Mouse (Mus musculus): ENCODE data around the gene Slc35d3. TPM values are rescaled to one million over a fixed set of nuclear protein-coding genes. Genes with fewer than 3 reads are reported as not detected.

Gene Slc35d3
- not detected in 2 replicates for polyA plus RNA-seq (2012; ENCODE audit: insufficient read depth, insufficient read length, low replicate concordance, missing spikeins)

DNA sequence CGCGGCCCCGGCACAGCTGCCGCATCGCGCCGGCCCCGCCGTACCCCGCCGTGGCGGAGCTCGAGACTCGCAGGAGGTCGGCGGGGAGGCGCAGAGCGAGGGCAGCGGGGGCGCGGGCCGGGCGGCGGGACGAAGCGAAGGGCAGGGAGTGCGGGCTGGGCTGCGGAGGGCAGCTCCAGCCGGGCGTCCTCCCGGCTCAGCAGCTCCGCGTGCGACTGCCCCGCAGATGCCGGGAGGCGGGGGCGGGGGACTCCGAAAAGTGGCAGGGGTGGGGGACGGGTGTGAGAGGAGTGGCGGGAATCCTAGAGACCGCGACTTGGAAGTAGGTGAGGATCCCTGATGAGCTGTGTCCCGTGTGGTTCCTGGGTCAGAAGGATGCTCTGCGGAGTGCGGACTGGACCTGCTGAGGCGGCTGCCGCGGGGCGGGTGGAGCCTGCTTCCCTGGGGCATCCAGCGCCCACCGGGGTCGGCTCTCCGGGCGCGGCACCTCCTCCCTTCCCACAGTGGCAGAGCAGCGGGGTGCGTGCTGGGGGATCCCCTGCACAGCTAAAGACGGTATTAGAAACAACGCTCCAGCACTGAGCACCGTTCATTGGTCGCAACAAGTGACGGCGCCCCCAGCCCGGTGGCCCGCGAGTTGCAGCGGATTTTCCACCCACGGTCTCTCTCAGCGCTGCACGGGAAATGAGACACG lies at the start of gene Slc35d3:
Slc35d3 (minus strand) TSS at position 462 of the 694 bp plus-strand sequence.
- TF ChIP-seq POLR2A (IDR thresholded peaks at IDR 0.05; ENCODE audit: insufficient read depth, low read depth, low read length) (peak; percentile 10; the same call in 1 of the 2 replicates), CTCF (IDR thresholded peaks at IDR 0.05; ENCODE audit: insufficient read depth, low read depth, low read length) (no peak)
- under 1% methylated on average over 72 of the region's 72 CpGs for whole genome bisulfite sequencing
- H3K27ac ChIP-seq (ENCODE audit: insufficient read depth, low read depth, low read length), result peak within 1 kb of the TSS; percentile 27; the same call in 1 of the 2 replicates
- H3K4me3 ChIP-seq (ENCODE audit: insufficient read depth, low read depth, low read length), result peak within 1 kb of the TSS; percentile 57
- H3K4me1 ChIP-seq (ENCODE audit: control insufficient read depth, insufficient read depth, low read length), result peaks cover 30% of the 10 kb centered on the region

DNA sequence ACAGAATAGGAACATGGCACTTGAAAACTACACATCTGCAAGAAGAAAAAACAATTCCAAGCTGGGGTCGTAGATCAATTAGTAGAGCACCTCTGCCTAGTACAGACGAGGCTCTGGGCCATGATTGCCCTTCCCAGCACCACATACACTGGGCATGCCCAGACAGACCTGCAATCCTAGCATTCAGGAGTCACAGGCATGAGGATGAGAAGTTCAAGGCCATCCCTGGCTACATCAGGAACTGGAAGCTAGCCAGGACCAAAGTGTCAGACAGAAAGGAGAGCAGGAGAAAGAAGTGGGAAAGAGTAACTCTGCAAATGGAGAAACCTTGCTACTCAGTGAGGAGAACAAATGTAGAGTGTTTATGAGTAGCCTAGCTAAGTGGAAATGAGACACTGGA lies 48.9 kb upstream of the Slc35d3 start:
- H3K27ac ChIP-seq (ENCODE audit: insufficient read depth, low read depth, low read length), result no peak overlapping the region
- no peak for TF ChIP-seq POLR2A (IDR thresholded peaks at IDR 0.05; ENCODE audit: insufficient read depth, low read depth, low read length)
- TF ChIP-seq CTCF (IDR thresholded peaks at IDR 0.05; ENCODE audit: insufficient read depth, low read depth, low read length), result no peak
- peaks cover 5% of the 10 kb centered on the region for H3K4me1 ChIP-seq (ENCODE audit: control insufficient read depth, insufficient read depth, low read length)
- H3K4me3 ChIP-seq (ENCODE audit: insufficient read depth, low read depth, low read length), result no peak overlapping the region
- 89% methylated on average over 2 of the region's 2 CpGs for WGBS

DNA sequence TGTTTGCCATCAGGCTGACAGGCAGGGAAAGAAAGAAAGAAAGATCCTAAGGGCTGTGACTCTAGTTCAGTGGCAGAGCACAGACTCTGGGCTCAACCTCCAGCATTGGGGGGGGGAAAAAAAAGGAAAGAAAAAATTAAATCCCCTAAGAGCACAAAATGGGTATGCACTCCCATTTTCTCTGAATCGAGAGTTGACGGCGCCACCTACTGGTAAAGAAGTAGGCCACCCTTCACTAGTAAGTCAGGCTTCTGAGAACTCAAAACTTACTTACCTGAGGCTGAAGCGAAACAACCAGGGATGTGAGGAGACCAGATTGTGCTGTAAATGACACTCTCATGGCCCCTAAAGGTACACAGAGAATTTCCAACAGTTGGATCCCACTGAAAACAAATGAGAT lies 42.7 kb upstream of the Slc35d3 start:
- Histone ChIP-seq H3K27ac (ENCODE audit: insufficient read depth, low read depth, low read length) (no peak overlapping the region), H3K4me3 (ENCODE audit: insufficient read depth, low read depth, low read length) (no peak overlapping the region), H3K4me1 (ENCODE audit: control insufficient read depth, insufficient read depth, low read length) (no peaks in the 10 kb centered on the region)
- no peak for TF ChIP-seq POLR2A (IDR thresholded peaks at IDR 0.05; ENCODE audit: insufficient read depth, low read depth, low read length)
- no peak for TF ChIP-seq CTCF (IDR thresholded peaks at IDR 0.05; ENCODE audit: insufficient read depth, low read depth, low read length)
- 16% methylated on average over 4 of the region's 4 CpGs for WGBS

DNA sequence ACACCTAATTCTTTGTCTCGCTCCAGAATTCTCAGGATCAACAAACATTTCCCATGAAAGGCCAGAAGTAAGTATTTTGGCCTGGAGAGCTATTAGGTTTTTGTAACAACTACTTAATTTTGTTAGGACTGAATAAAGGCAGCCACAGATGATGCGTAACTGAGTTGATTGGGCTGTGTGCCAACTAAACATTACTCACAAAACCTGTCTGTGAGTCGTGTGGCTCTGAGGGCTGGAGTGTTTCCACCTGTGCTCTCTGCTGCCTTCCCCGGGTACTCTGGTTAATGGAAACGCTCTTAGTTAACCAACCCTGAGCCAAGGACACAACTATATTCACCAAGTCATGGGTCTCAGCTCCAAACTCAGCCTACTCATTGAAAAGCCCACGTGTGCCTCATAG lies 41.9 kb upstream of the Slc35d3 start:
- Histone ChIP-seq H3K4me3 (ENCODE audit: insufficient read depth, low read depth, low read length) (no peak overlapping the region), H3K27ac (ENCODE audit: insufficient read depth, low read depth, low read length) (no peak overlapping the region), H3K4me1 (ENCODE audit: control insufficient read depth, insufficient read depth, low read length) (no peaks in the 10 kb centered on the region)
- TF ChIP-seq POLR2A (IDR thresholded peaks at IDR 0.05; ENCODE audit: insufficient read depth, low read depth, low read length) (no peak), CTCF (IDR thresholded peaks at IDR 0.05; ENCODE audit: insufficient read depth, low read depth, low read length) (no peak)
- 77% methylated on average over 6 of the region's 6 CpGs for WGBS

DNA sequence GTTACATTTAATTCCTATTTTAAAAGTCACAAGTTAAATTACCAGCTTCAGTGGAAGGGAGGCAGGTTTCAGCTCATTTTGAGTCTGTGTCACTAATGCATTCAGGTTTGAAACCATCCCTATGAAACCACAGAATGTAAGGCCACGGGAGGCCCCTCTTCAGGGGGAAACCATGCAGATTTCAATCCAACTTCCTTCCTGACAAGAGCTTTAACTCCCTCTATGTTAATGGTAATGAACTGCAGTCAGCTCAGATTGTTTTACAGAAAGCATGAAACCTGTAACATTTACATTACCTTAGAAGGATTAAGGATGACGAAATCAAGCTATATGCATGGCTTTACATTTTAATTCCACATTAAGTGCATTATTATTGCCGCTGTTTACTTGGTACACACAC lies 40.4 kb upstream of the Slc35d3 start:
- H3K4me3 ChIP-seq (ENCODE audit: insufficient read depth, low read depth, low read length), result no peak overlapping the region
- WGBS, result 71% methylated on average over 3 of the region's 3 CpGs
- no peak overlapping the region for H3K27ac ChIP-seq (ENCODE audit: insufficient read depth, low read depth, low read length)
- TF ChIP-seq CTCF (IDR thresholded peaks at IDR 0.05; ENCODE audit: insufficient read depth, low read depth, low read length) (no peak), POLR2A (IDR thresholded peaks at IDR 0.05; ENCODE audit: insufficient read depth, low read depth, low read length) (no peak)
- no peaks in the 10 kb centered on the region for H3K4me1 ChIP-seq (ENCODE audit: control insufficient read depth, insufficient read depth, low read length)

DNA sequence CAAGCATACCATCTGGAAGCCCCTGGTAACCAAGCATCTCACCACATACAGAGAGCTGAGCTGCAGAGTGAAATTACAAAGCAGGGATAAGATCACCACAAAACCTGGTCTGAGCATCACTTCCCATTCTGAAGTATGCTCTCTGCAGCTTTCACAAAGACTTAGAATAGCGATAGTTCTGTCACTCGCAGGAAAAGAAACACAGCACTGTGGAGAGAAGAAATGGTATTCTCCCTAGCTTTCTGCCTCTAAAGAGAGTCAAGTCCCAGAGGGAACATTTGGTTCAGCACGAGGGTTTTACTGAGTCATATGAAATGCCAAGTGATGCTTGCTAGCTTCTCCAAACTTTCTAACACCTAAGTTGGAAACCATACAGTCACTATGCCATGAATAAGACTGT lies 38.6 kb upstream of the Slc35d3 start:
- no peak overlapping the region for H3K27ac ChIP-seq (ENCODE audit: insufficient read depth, low read depth, low read length)
- H3K4me3 ChIP-seq (ENCODE audit: insufficient read depth, low read depth, low read length), result no peak overlapping the region
- TF ChIP-seq POLR2A (IDR thresholded peaks at IDR 0.05; ENCODE audit: insufficient read depth, low read depth, low read length), result no peak
- TF ChIP-seq CTCF (IDR thresholded peaks at IDR 0.05; ENCODE audit: insufficient read depth, low read depth, low read length), result no peak
- WGBS, result 65% methylated on average over 3 of the region's 3 CpGs
- no peaks in the 10 kb centered on the region for H3K4me1 ChIP-seq (ENCODE audit: control insufficient read depth, insufficient read depth, low read length)

DNA sequence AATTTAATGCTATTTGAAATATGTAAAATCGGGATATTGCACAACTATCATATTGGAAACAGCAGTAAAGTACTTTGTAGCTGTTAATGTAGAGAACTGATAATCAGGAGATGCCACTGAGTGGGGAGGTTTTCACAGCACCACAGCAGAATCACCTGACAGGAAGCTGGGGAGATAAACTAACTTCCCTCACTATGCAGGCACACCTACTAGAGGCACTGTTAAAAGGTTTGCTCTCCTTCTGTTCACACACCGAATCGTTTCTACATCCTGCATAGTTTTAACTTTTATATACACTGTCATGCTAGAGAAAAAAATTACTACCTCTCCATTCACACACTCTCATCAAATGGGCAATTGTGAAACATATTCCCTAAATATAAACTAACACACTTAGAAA lies 35.0 kb upstream of the Slc35d3 start:
- Histone ChIP-seq H3K4me3 (ENCODE audit: insufficient read depth, low read depth, low read length) (no peak overlapping the region), H3K27ac (ENCODE audit: insufficient read depth, low read depth, low read length) (no peak overlapping the region), H3K4me1 (ENCODE audit: control insufficient read depth, insufficient read depth, low read length) (no peaks in the 10 kb centered on the region)
- TF ChIP-seq POLR2A (IDR thresholded peaks at IDR 0.05; ENCODE audit: insufficient read depth, low read depth, low read length), result no peak
- no peak for TF ChIP-seq CTCF (IDR thresholded peaks at IDR 0.05; ENCODE audit: insufficient read depth, low read depth, low read length)
- WGBS, result 85% methylated on average over 3 of the region's 3 CpGs

DNA sequence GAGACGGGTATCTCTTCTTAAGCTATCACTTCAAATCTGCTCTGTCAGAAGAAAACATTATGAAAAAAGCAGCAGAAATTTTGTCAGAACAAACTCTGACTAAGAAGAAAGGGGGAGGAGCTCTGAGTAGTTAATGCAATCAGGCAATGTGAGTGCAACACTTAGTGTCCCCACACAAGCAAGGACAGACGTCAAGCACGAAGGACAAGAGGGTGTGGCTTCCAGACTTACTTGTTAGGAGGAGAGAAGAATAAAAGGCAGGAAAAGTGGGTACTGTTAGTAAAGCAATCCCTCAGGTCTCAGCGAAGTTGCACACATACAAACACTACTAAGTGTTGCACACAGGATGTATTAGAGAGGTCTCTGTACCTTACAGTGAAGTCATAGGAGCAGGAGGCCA lies 33.1 kb upstream of the Slc35d3 start:
- WGBS, result 76% methylated on average over 4 of the region's 4 CpGs
- TF ChIP-seq CTCF (IDR thresholded peaks at IDR 0.05; ENCODE audit: insufficient read depth, low read depth, low read length) (no peak), POLR2A (IDR thresholded peaks at IDR 0.05; ENCODE audit: insufficient read depth, low read depth, low read length) (no peak)
- no peak overlapping the region for H3K27ac ChIP-seq (ENCODE audit: insufficient read depth, low read depth, low read length)
- no peak overlapping the region for H3K4me3 ChIP-seq (ENCODE audit: insufficient read depth, low read depth, low read length)
- no peaks in the 10 kb centered on the region for H3K4me1 ChIP-seq (ENCODE audit: control insufficient read depth, insufficient read depth, low read length)

- H3K27ac ChIP-seq (ENCODE audit: insufficient read depth, low read depth, low read length), result no peak overlapping the region
- WGBS, result 78% methylated on average over 3 of the region's 3 CpGs
- TF ChIP-seq CTCF (IDR thresholded peaks at IDR 0.05; ENCODE audit: insufficient read depth, low read depth, low read length) (no peak), POLR2A (IDR thresholded peaks at IDR 0.05; ENCODE audit: insufficient read depth, low read depth, low read length) (no peak)
- H3K4me3 ChIP-seq (ENCODE audit: insufficient read depth, low read depth, low read length), result no peak overlapping the region
- H3K4me1 ChIP-seq (ENCODE audit: control insufficient read depth, insufficient read depth, low read length), result no peaks in the 10 kb centered on the region
Observed at GRCm38 (mm10) chr10:19880437-19880836, 29.2 kb upstream of the Slc35d3 start.
